Mouse (Mus musculus): ENCODE measurements around the gene Rbms3.

Rbms3 gene

DNA sequence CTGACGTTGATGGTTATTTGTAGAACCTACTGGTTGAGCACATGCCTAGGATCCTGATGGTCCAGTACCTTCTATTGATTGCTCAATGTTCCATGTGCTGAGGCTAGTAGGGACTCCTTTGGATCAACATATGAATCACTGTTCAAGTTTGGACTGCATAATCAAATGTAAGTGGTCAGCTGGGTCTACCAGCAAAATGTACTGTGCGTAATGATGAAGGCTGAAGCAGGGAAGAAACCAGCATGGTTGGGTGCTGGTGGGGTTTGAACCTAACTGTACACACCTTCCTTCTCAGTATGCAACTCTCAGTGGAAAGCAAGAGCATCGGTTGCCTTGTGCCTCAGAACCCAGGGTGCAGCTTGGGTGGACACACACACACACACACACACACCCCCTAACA, 767.4 kb downstream of the Rbms3 start:
- no peak for DNase-seq (ENCODE audit: low read depth in 2 of 2, low spot score in 2 of 2)

DNA sequence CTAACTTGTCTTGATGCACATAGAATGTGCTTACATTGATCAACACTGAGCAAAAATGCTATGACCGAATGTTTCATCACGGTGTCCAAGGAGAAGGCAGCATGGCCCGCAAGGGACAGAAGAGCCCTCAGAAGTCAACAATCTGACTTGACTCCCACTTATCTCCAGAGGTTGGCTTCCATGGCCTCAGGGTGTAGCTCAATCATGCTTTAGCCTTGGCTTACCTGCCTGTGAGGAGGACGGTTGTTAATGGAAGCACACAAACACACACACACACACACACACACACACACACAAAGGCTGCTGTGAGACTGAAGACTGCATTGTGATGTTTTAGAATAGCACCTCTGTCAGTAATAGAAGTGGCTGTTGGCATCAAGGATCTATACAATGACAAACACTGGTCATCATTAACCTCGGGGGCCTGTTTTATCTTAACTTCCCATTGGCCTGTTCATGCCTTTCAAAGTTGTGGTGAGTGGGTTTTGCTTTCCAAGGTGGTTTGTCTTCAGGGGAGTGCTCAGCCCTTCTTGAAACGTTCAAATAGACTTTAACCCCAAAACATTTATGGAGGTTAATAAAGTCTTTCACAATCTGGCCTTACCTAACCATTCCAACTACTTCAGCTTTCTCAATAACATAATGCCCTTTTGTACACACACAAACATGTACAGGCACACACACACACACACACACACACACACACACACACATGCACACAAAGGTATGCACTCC, 771.7 kb downstream of the Rbms3 start:
- DNase-seq (ENCODE audit: low read depth in 2 of 2, low spot score in 2 of 2) = no peak

DNA sequence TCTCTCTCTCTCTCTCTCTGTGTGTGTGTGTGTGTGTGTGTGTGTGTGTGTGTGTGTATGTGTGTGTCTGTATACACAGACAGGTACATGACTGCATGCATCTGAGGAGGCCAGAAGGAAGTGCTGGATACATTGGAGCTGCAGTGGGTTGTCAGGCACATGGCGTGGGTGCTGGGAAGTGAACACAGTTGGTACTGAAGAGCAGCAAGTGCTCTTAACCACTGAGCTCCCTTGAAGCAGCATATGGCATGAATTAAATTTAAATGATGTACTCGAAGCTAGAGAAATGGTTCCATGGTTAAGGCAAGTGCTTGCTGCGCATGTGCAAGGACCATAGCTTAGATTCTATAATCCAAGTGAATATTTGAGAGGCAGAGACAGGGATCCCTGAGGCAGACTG, 772.6 kb downstream of the Rbms3 start:
- DNase-seq (ENCODE audit: low read depth in 2 of 2, low spot score in 2 of 2) = no peak

- DNase-seq (ENCODE audit: low read depth in 2 of 2, low spot score in 2 of 2) = no peak
Observed at GRCm38 (mm10) chr9:116855744-116856143, 774.0 kb downstream of the Rbms3 start.

GRCm38 (mm10) chr9:116848905-116849304, 780.8 kb downstream of the Rbms3 start:
- DNase-seq (ENCODE audit: low read depth in 2 of 2, low spot score in 2 of 2) = no peak

- no peak for DNase-seq (ENCODE audit: low read depth in 2 of 2, low spot score in 2 of 2)
Observed at GRCm38 (mm10) chr9:116848166-116848565, 781.5 kb downstream of the Rbms3 start.

DNA sequence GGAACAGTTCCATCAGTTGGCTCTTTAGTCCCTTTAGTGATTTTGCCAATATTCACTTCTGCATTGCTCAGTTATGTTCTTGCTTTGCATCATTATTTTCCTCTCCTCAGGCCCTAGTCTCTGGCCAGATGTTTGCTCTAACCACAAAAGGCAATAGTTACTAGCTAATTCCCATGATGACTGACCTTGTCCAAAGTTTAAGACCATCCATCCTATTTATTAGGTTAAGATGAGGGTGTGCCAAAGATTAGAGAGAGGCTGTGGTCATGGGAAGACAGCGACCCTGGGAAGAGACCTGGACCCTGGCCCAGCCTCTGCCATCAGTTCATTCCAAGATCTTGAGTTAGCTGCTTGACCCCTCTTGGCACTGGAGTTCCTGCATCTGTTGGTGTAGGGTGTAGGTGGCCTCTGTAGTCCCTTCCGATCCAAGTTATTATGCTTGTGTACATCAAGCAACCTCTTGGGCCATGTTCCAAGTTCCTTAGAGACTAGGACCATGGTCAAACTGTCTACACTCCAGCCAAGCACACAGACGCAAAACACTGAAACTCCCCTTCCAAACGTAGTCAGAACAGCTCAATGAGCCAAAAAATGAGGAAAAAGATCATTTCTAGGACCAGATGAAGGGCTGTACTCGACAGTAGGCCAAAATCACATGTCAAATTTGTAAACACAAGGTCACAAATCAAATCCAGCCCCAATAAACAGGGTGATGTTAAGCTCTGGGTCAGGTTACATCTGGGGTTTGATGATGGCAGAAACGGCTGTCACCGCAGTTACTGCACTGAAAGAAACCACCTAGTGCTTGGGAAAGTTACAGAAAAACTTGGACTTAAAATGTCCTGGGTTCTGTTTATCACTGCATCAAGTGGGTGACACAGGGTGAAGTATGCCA, 782.2 kb downstream of the Rbms3 start:
- DNase-seq (ENCODE audit: low read depth in 2 of 2, low spot score in 2 of 2) = no peak

DNA sequence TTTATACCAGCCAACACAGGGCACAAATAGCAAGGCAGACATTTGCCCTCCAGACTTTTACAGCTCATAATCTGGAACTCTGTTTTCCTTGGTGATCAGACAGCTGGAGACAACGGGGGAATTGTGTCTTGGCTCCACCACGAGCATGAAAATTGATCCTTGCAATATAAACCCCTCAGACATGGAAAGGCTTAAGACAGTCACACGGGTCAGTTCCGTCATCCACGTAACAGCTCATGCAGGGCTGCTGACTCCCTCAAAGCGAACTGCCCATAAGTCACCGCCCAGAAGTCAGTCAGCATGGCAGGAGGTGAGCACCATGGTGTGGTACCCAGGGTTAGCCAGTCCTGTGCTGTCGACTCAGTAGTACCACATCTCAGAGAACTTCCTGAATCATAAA, 794.8 kb downstream of the Rbms3 start:
- no peak for DNase-seq (ENCODE audit: low read depth in 2 of 2, low spot score in 2 of 2)

GRCm38 (mm10) chr9:116833677-116834076, 796.0 kb downstream of the Rbms3 start:
- DNase-seq (ENCODE audit: low read depth in 2 of 2, low spot score in 2 of 2) = no peak

GRCm38 (mm10) chr9:116832822-116833221, 796.9 kb downstream of the Rbms3 start:
- DNase-seq (ENCODE audit: low read depth in 2 of 2, low spot score in 2 of 2) = no peak

DNA sequence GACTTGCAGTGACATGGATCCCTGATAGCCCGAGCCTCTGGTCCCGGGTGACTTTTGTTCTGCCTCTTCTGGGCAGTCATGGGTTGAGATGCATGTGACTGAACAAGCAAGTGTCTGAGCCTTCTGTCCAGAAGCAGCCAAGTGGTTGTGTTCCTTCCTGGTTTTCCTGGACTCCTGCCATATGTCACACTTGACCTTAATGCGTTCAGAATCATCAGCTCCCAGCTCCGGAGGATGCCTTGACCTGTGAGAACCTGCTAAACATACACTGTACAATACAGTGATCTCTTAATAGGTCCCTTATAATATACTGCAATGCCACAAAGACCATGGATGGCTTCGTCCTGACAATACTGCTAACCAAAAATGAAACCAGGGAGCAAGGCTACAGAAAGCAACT, 798.3 kb downstream of the Rbms3 start:
- no peak for DNase-seq (ENCODE audit: low read depth in 2 of 2, low spot score in 2 of 2)

GRCm38 (mm10) chr9:116829929-116830328, 799.8 kb downstream of the Rbms3 start:
- no peak for DNase-seq (ENCODE audit: low read depth in 2 of 2, low spot score in 2 of 2)

DNA sequence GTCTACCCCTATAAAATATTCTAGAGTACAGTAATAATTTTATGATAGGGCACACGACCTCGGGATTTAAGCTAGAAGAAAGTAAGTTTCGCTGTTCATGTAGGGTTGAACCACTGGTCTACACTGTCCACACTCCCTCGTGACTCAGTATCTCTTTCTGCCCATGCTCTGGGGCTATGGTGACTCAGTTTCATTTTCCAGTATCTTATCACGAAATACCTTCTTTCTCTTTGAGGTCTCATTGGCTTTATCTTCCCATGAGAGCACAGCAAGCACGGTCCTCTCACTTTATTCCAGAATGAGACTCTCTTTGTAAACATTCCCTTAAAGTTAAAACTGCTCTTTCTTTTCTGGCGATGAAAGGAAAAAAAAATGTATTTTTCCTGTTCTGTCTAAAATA, 808.1 kb downstream of the Rbms3 start:
- DNase-seq (ENCODE audit: low read depth in 2 of 2, low spot score in 2 of 2) = no peak

DNA sequence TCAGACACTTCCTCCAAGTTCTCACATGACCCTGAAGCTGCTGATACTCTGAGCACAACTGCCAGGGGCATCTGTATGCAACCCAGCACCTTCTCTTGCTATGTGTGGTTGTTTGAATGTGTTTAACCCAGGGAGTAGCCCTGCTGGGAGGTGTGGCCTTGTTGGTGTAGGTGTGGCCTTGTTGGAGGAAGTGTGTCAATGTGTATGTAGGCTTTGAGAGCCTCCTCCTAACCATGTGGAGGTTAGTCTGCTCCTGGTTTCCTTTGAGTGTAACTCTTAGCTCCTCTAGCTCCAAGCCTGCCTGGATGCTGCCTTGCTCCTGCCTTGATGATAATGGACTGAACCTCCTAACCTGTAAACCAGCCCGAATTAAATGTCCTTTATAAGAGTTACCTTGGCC, 812.5 kb downstream of the Rbms3 start:
- DNase-seq (ENCODE audit: low read depth in 2 of 2, low spot score in 2 of 2) = no peak

GRCm38 (mm10) chr9:116814495-116815094, 815.1 kb downstream of the Rbms3 start:
- no peak for DNase-seq (ENCODE audit: low read depth in 2 of 2, low spot score in 2 of 2)

GRCm38 (mm10) chr9:116813396-116813795, 816.3 kb downstream of the Rbms3 start:
- no peak for DNase-seq (ENCODE audit: low read depth in 2 of 2, low spot score in 2 of 2)

DNA sequence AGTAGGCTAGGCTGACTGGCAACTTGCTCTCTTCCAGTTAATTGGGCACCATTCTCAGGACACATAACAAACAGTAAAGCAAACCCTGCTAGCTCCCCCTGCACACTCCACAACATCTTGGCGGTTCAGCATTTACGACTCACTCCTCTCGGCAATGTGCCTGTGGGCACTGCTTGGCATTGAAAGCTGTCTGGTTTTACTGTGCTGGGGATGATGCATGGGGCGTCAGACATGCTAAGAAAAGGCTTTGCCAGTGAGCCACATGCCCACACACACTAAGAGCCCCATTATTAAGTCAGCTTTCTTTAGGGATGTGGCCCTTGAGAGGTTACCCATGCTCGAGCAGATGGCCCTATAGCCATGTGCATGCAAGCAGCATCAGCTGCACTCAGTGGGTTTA, 820.5 kb downstream of the Rbms3 start:
- DNase-seq (ENCODE audit: low read depth in 2 of 2, low spot score in 2 of 2) = no peak

DNA sequence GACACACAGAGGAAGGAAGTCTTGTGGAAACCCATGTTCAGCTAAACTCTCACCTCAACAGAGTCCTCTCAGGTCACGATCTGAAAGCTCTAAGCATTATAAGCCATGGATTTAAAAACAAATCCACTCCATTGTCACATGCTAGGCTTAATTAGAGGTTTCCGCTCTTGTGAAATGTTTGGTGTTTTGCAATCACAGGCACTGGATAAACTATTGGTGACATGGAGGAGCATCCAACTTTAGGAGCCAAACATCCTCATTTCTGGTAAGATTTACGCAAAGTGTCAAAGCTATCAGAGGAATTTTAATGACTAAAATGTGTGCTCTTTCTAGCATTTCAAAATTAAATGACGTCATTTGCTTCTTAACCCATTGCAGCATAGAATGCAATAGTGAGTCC, 821.3 kb downstream of the Rbms3 start:
- DNase-seq (ENCODE audit: low read depth in 2 of 2, low spot score in 2 of 2) = no peak

GRCm38 (mm10) chr9:116807166-116808081, 822.3 kb downstream of the Rbms3 start:
- DNase-seq (ENCODE audit: low read depth in 2 of 2, low spot score in 2 of 2) = no peak

GRCm38 (mm10) chr9:116803292-116803731, 826.4 kb downstream of the Rbms3 start:
- no peak for DNase-seq (ENCODE audit: low read depth in 2 of 2, low spot score in 2 of 2)

DNA sequence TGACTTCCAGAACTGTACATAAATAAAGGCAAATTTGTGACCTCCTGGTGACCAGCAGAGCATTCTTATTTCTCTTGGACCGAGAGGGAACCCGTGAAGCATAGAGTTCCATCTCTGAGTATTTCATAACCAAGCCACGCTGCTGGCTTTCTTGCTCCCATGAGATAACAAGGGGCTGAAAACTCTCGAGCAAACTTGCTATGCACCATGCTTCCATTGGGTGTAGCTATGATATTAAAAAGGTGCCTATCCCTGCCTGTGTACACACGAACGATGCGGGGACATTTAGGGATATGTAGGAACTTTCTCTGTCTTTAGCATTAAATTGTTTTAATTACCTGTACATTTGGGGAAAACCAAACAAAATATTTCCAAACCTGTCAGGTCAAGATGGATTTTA, 827.1 kb downstream of the Rbms3 start:
- no peak for DNase-seq (ENCODE audit: low read depth in 2 of 2, low spot score in 2 of 2)
